Mouse (Mus musculus) left cerebral cortex, postnatal 10 days (tissue): Measurements from ENCODE around the gene Cpsf3. TPM values are rescaled to one million over a fixed set of nuclear protein-coding genes. Genes with fewer than 3 reads are reported as not detected.

Source experiments
- DNase-seq, 2 experiments: peaks; one replicate each; pipeline ENCODE4 v3.0.0; 2021 to 2022; ENCODE audit warnings: low spot score in 2 of 2, mixed read lengths in 1 of 2; ENCODE audit errors: extremely low spot score in 1 of 2
- intact Hi-C: fragments of 180-260 bp; cut with DNase I; formaldehyde crosslinking; loops from one replicate; pipeline ENCODE4 v1.15.1; 2025
- total RNA-seq, 2 experiments: library from RNA; stranded (reverse); gene quantifications; 2 replicates each; pipeline ENCODE4 v1.2.3; 2021

The Cpsf3 gene
- total RNA-seq, 2 experiments from 2014 or later: 48.4 to 49.3 TPM

- intact Hi-C loops: no loop called here
- no peak for DNase-seq
Observed at GRCm38 (mm10) chr12:21325266-21325665, 40.1 kb downstream of the Cpsf3 start.

- intact Hi-C loops: no loop called here
- no peak for DNase-seq
Observed at GRCm38 (mm10) chr12:21326325-21326724, 41.1 kb downstream of the Cpsf3 start.

- intact Hi-C loops: no loop called here
- no peak for DNase-seq
Observed at GRCm38 (mm10) chr12:21329661-21330400, 44.6 kb downstream of the Cpsf3 start.

GRCm38 (mm10) chr12:21330961-21331576 is 45.9 kb downstream of the Cpsf3 start:
- DNase-seq: peak; percentile 31 to 57
- intact Hi-C loops: no loop called here

- no peak for DNase-seq
- intact Hi-C loops: no loop called here
Observed at GRCm38 (mm10) chr12:21331711-21332110, 46.5 kb downstream of the Cpsf3 start.

- DNase-seq: no peak
- intact Hi-C loops: no loop called here
Observed at GRCm38 (mm10) chr12:21333021-21333420, 47.8 kb downstream of the Cpsf3 start.

- intact Hi-C loops: no loop called here
- DNase-seq: no peak
Observed at GRCm38 (mm10) chr12:21333766-21334165, 48.6 kb downstream of the Cpsf3 start.

GRCm38 (mm10) chr12:21335869-21336268 is 50.7 kb downstream of the Cpsf3 start:
- DNase-seq: peak; percentile 45 to 50
- intact Hi-C loops: no loop called here

GRCm38 (mm10) chr12:21337171-21337570 is 52.0 kb downstream of the Cpsf3 start:
- no peak for DNase-seq
- intact Hi-C loops: no loop called here

GRCm38 (mm10) chr12:21340674-21341073 is 55.5 kb downstream of the Cpsf3 start:
- no peak for DNase-seq
- intact Hi-C loops: no loop called here

- intact Hi-C loops: no loop called here
- no peak for DNase-seq
Observed at GRCm38 (mm10) chr12:21346972-21347371, 61.8 kb downstream of the Cpsf3 start.

GRCm38 (mm10) chr12:21350113-21350876 is 65.1 kb downstream of the Cpsf3 start:
- intact Hi-C loops: no loop called here
- no peak for DNase-seq

- no peak for DNase-seq
- intact Hi-C loops: no loop called here
Observed at GRCm38 (mm10) chr12:21353681-21354080, 68.5 kb downstream of the Cpsf3 start.

- intact Hi-C loops: no loop called here
- DNase-seq: no peak
Observed at GRCm38 (mm10) chr12:21362686-21363085, 77.5 kb downstream of the Cpsf3 start.

GRCm38 (mm10) chr12:21363195-21363594 is 78.0 kb downstream of the Cpsf3 start:
- intact Hi-C loops: no loop called here
- no peak for DNase-seq

Other genes starting within 250 kb of the Cpsf3 start
- gene Itgb1bp1, start 893 bp downstream of the Cpsf3 start, total RNA-seq: 10 to 100 TPM; 36.4 to 38.8 TPM
- 10 to 100 TPM; 20.8 to 23.5 TPM for gene Iah1, start 31.0 kb downstream of the Cpsf3 start, total RNA-seq
- 10 to 100 TPM; 17.4 to 20.5 TPM for gene Adam17, start 88.2 kb downstream of the Cpsf3 start, total RNA-seq
- 100 to 1,000 TPM; 645 to 677 TPM for gene Ywhaq, start 132.2 kb downstream of the Cpsf3 start, total RNA-seq